ENCODE assay signal across 8 mouse cellular contexts in the genomic region with DNA sequence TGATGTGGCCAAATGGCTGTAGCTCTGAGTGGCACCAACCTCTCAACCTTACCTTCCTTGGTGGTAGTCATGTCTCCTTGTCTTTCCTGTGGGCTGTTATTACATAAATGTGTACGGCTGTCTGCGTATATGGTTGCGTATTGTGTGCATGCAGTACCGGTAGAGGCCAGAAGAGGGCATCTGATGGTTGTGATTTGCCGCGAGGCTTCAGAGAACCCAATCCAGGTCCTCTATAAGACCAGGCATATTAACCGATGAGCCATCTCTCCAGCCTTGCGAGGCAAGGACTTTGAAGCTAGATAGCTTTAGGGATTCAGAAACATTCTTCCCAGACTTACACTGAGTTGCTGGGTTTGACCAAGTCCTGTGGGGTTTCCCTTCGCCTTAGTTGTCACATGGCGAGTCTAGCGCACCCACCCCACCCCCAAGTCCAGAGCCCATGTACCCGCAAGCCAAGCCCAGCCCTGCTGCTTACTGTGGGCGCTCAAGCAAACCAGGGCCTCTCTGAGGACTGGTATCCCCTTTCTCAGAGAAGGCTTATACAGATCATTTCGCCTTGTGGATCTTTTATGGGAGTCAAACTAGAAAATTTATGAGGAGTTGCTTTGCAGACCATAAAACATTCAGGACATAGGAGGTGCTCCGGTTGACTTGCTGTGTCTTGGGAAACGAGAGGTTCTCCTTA.
DNase-seq lines count a peak whose midpoint lies in the region; ATAC-seq and TF ChIP-seq lines count a peak whose summit lies in the region.

No protein-coding gene starts in this region.

- H3K36me3 ChIP-seq in liver, embryonic 14.5 days (replicated peaks; ENCODE audit: control insufficient read depth, insufficient read depth, low read depth): no peaks in the 10 kb centered on the region

- H3K4me1 ChIP-seq in liver, embryonic 14.5 days (replicated peaks; ENCODE audit: control insufficient read depth in 2 of 2, insufficient read depth in 2 of 2, low read length in 1 of 2): no peaks in the 10 kb centered on the region

- 70% methylated on average over 16 of the region's 16 CpGs for WGBS in liver, embryonic 14.5 days (ENCODE audit: insufficient replicate concordance)

- no peak overlapping the region for H3K9ac ChIP-seq in liver, embryonic 14.5 days (replicated peaks)

- H3K4me2 ChIP-seq in liver, embryonic 14.5 days (ENCODE audit: low read depth): no peak overlapping the region

- peak in 1 of 2 experiments; percentile 17 for DNase-seq in layer of hippocampus, adult 2 months (ENCODE audit: low spot score in 2 of 2)
- DNase-seq in layer of hippocampus, postnatal 36 days: no peak
- DNase-seq in ES-CJ7 (ENCODE audit: low read depth, low spot score): peak; percentile 80
- peak; percentile 40 for DNase-seq in kidney, adult 11 months
- no peak for DNase-seq in liver, embryonic 14.5 days (ENCODE audit: low read depth in 3 of 3, low spot score in 3 of 3)
- no peak for DNase-seq in T-cell, adult 2 months (ENCODE audit: low spot score)
- no peak for DNase-seq in left cerebral cortex, adult 18-20 months (ENCODE audit: low spot score in 2 of 2)
- no peak for DNase-seq in embryo, embryonic 11 days

- no peak overlapping the region for H3K4me3 ChIP-seq in layer of hippocampus, adult 2 months
- no peak overlapping the region for H3K4me3 ChIP-seq in liver, embryonic 14.5 days (ENCODE audit: insufficient read depth in 1 of 2, low read depth in 2 of 2, low read length in 2 of 2)

- no peak overlapping the region for H3K27ac ChIP-seq in layer of hippocampus, adult 2 months
- no peak overlapping the region for H3K27ac ChIP-seq in liver, embryonic 14.5 days

- TF ChIP-seq CTCF in layer of hippocampus, adult 2 months (conservative IDR thresholded peaks at IDR 0.05): peak; percentile 69
- peak; percentile 83 for TF ChIP-seq CTCF in liver, embryonic 14.5 days (IDR thresholded peaks at IDR 0.05; ENCODE audit: low read depth)

- no peaks in the 10 kb centered on the region for H3K9me3 ChIP-seq in liver, embryonic 14.5 days (ENCODE audit: control insufficient read depth, low read length)

- 0 out of 2 replicates have a peak, but pooled peaks have one; percentile 6 for ATAC-seq in liver, embryonic 14.5 days (ENCODE audit: insufficient read depth)

- no peaks in the 10 kb centered on the region for H3K27me3 ChIP-seq in liver, embryonic 14.5 days (ENCODE audit: control insufficient read depth, insufficient read depth, low read length)

- no peak for TF ChIP-seq EP300 in liver, embryonic 14.5 days (IDR thresholded peaks at IDR 0.05; ENCODE audit: low read depth)

Comparison
In these comparisons a context has a peak if more than half of its experiments do, and no peak if none do; other contexts are left out.
1. DNase-seq: peak in ES-CJ7 (single experiment) and kidney, adult 11 months (single experiment); none in layer of hippocampus, postnatal 36 days (0 of 2), liver, embryonic 14.5 days (0 of 3), T-cell, adult 2 months (single experiment), left cerebral cortex, adult 18-20 months (0 of 2) and embryo, embryonic 11 days (single experiment).